Mouse (Mus musculus) liver, embryonic 11.5 days (tissue): ENCODE measurements around the gene Qrfp. TPM values are rescaled to one million over a fixed set of nuclear protein-coding genes. Genes with fewer than 3 reads are reported as not detected.

ENCODE experiments used
- ATAC-seq: fragments of 200-750 bp; cut with Nextera tagmentation; replicated peaks from 2 replicates; pipeline ENCODE4 v1.8.0; 2017; ENCODE audit warnings: moderate number of reproducible peaks, mild to moderate bottlenecking, moderate TSS enrichment, moderate library complexity; ENCODE audit not compliant: low FRiP score
- DNase-seq: peaks from one replicate; pipeline ENCODE4 v3.0.0-alpha.2; 2017; ENCODE audit warnings: low spot score
- H3K27ac ChIP-seq: fragments of 300-500 bp; sonication (generic); 2 replicates; pipeline ENCODE4 v1.5.1; 2014; ENCODE audit warnings: mild to moderate bottlenecking, low read depth, low read length, control low read depth
- H3K27me3 ChIP-seq: fragments of 300-500 bp; sonication (generic); replicated peaks from 2 replicates; pipeline ENCODE4 v1.6.1; 2014; ENCODE audit warnings: low read length, mixed read lengths; ENCODE audit not compliant: control insufficient read depth, insufficient read depth
- H3K36me3 ChIP-seq: fragments of 300-500 bp; sonication (generic); 2 replicates; pipeline ENCODE4 v1.6.1; 2014; ENCODE audit warnings: mild to moderate bottlenecking, low read length, moderate library complexity, mixed read lengths; ENCODE audit not compliant: control insufficient read depth, insufficient read depth
- H3K4me1 ChIP-seq: fragments of 300-500 bp; sonication (generic); replicated peaks from 2 replicates; pipeline ENCODE4 v1.6.1; 2014; ENCODE audit warnings: low read length, mixed read lengths; ENCODE audit not compliant: control insufficient read depth, insufficient read depth
- H3K4me2 ChIP-seq: fragments of 300-500 bp; sonication (generic); 2 replicates; pipeline ENCODE4 v1.6.1; 2014; ENCODE audit warnings: mild to moderate bottlenecking, control low read depth, moderate library complexity
- H3K4me3 ChIP-seq: fragments of 300-500 bp; sonication (generic); 2 replicates; pipeline ENCODE4 v1.5.1; 2014; ENCODE audit warnings: low read depth, low read length, control low read depth
- H3K9ac ChIP-seq: fragments of 300-500 bp; sonication (generic); 2 replicates; pipeline ENCODE4 v1.6.1; 2014; ENCODE audit warnings: low read depth, low read length, control low read depth
- H3K9me3 ChIP-seq: fragments of 300-500 bp; sonication (generic); 2 replicates; pipeline ENCODE4 v1.6.1; 2016; ENCODE audit warnings: low read length, inconsistent platforms, mixed read lengths; ENCODE audit not compliant: control insufficient read depth
- WGBS: fragments of 180-500 bp; shearing (Covaris S2); extraction: QIAGEN DNeasy Blood & Tissue Kit; methylation state at CpG from one replicate; pipeline ENCODE4 v1.1.7; 2014; 5-methylcytosine and 5-hydroxymethylcytosine counted together
- polyA plus RNA-seq: library from polyadenylated mRNA; unstranded; fragments of >200 nt; fragmentation: Nextera tagmentation; extraction: Ambion mirVana; gene quantifications from 2 replicates; pipeline ENCODE4 v1.2.1, GENCODE M21; 2014

Qrfp gene
- polyA plus RNA-seq: 0.08 TPM in 1 of 2 replicates, not detected in the other

DNA sequence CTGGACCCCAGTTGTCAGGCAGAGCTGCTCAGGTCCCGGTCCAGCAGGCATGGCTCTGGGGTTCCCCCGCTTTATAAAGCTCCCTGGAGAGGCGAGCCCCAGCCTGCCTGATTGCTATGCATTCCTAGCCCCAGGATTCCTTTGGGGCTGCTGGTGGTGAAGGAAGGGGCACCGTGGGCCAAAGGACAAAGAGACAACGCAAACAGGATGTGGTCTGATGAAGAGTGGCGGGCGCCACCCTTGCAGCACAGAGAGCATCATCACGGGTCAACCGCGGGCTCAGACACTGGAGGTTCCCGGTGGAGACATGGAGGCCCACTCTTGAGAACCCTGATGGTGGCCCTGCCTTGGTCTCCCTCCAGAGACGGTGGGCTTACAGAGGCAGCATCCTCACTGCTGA is at the start of gene Qrfp:
TSS of gene Qrfp (minus strand) at position 137 of the 400 bp plus-strand sequence.
- Histone ChIP-seq H3K27me3 (peaks cover 3% of the 10 kb centered on the region; the same call in 1 of the 2 replicates), H3K36me3 (no peaks in the 10 kb centered on the region), H3K9me3 (no peaks in the 10 kb centered on the region), H3K4me3 (no peak within 1 kb of the TSS), H3K27ac (no peak within 1 kb of the TSS), H3K4me2 (no peak within 1 kb of the TSS), H3K4me1 (peaks cover 12% of the 10 kb centered on the region), H3K9ac (no peak within 1 kb of the TSS)
- 32% methylated on average over 12 of the region's 12 CpGs for WGBS
- ATAC-seq (no peak), DNase-seq (no peak)

GRCm38 (mm10) chr2:31858500-31858899 is 48.1 kb upstream of the Qrfp start:
- Histone ChIP-seq H3K4me1 (no peaks in the 10 kb centered on the region; the same call in 1 of the 2 replicates), H3K9me3 (no peaks in the 10 kb centered on the region), H3K27me3 (peaks cover 7% of the 10 kb centered on the region), H3K27ac (no peak overlapping the region), H3K36me3 (no peaks in the 10 kb centered on the region), H3K4me3 (no peak overlapping the region), H3K4me2 (no peak overlapping the region), H3K9ac (no peak overlapping the region)
- no peak for DNase-seq
- WGBS: 25% methylated on average over 12 of the region's 12 CpGs
- no peak for ATAC-seq

- WGBS: 79% methylated on average over 6 of the region's 6 CpGs
- DNase-seq: no peak
Measured at GRCm38 (mm10) chr2:31857180-31857579, 46.8 kb upstream of the Qrfp start.

GRCm38 (mm10) chr2:31855991-31856390 is 45.6 kb upstream of the Qrfp start:
- 72% methylated on average over 8 of the region's 8 CpGs for WGBS

More at GRCm38 (mm10) chr2:31857180-31857579, 46.8 kb upstream of the Qrfp start:
- Histone ChIP-seq H3K9me3 (no peaks in the 10 kb centered on the region), H3K36me3 (no peaks in the 10 kb centered on the region), H3K9ac (no peak overlapping the region), H3K27ac (no peak overlapping the region), H3K27me3 (peaks cover 6% of the 10 kb centered on the region), H3K4me2 (no peak overlapping the region), H3K4me1 (no peaks in the 10 kb centered on the region; the same call in 1 of the 2 replicates), H3K4me3 (no peak overlapping the region)
- no peak for ATAC-seq

GRCm38 (mm10) chr2:31850141-31850540 is 39.8 kb upstream of the Qrfp start:
- ATAC-seq (no peak), DNase-seq (no peak)
- no peaks in the 10 kb centered on the region for H3K36me3 ChIP-seq
- WGBS: 62% methylated on average over 12 of the region's 12 CpGs
- H3K9me3 ChIP-seq: no peaks in the 10 kb centered on the region
- no peak overlapping the region for H3K4me3 ChIP-seq
- no peak overlapping the region for H3K9ac ChIP-seq
- H3K27me3 ChIP-seq: peaks cover 30% of the 10 kb centered on the region
- no peak overlapping the region for H3K4me2 ChIP-seq
- H3K27ac ChIP-seq: no peak overlapping the region
- H3K4me1 ChIP-seq: peaks cover 11% of the 10 kb centered on the region

More at GRCm38 (mm10) chr2:31855991-31856390, 45.6 kb upstream of the Qrfp start:
- Histone ChIP-seq H3K27ac (no peak overlapping the region), H3K9ac (no peak overlapping the region), H3K4me3 (no peak overlapping the region), H3K4me1 (no peaks in the 10 kb centered on the region; the same call in none of the 2 replicates), H3K27me3 (peaks cover 6% of the 10 kb centered on the region), H3K9me3 (no peaks in the 10 kb centered on the region), H3K4me2 (no peak overlapping the region), H3K36me3 (no peaks in the 10 kb centered on the region)
- DNase-seq (no peak), ATAC-seq (no peak)

DNA sequence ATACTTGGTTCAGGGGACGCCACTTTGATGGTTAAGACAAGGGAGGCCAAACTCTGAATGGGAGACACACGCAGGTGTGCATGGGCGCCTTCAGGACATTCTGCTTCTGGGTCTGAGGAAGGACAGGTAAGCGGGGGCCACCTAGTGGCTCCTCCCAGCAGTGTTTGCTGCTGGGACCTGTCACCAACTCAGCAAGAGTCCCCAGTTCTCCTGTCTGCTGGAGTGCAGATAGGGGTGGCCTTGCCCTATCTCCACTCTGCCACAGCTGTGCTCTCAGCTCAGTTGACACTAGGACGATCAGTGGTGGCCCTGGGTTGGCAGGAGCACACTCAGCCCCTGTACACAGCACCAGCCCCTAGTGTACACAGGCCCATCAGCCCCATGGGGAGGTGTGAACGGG is 37.5 kb upstream of the Qrfp start:
- Histone ChIP-seq H3K9ac (no peak overlapping the region), H3K27me3 (peaks cover 53% of the 10 kb centered on the region), H3K4me2 (no peak overlapping the region), H3K4me1 (peaks cover 11% of the 10 kb centered on the region), H3K36me3 (no peaks in the 10 kb centered on the region), H3K27ac (no peak overlapping the region), H3K9me3 (no peaks in the 10 kb centered on the region), H3K4me3 (no peak overlapping the region)
- DNase-seq: peak; percentile 46
- 15% methylated on average over 6 of the region's 6 CpGs for WGBS
- ATAC-seq: peak; percentile 84

- Histone ChIP-seq H3K27ac (no peak overlapping the region), H3K27me3 (peaks cover 55% of the 10 kb centered on the region), H3K36me3 (no peaks in the 10 kb centered on the region), H3K9me3 (no peaks in the 10 kb centered on the region), H3K4me3 (peak overlapping the region; percentile 52), H3K4me2 (peak overlapping the region; percentile 85), H3K4me1 (peaks cover 11% of the 10 kb centered on the region), H3K9ac (no peak overlapping the region)
- WGBS: 5% methylated on average over 35 of the region's 35 CpGs
- DNase-seq: no peak
- ATAC-seq: no peak
Measured at GRCm38 (mm10) chr2:31846692-31847660, 36.6 kb upstream of the Qrfp start.

DNA sequence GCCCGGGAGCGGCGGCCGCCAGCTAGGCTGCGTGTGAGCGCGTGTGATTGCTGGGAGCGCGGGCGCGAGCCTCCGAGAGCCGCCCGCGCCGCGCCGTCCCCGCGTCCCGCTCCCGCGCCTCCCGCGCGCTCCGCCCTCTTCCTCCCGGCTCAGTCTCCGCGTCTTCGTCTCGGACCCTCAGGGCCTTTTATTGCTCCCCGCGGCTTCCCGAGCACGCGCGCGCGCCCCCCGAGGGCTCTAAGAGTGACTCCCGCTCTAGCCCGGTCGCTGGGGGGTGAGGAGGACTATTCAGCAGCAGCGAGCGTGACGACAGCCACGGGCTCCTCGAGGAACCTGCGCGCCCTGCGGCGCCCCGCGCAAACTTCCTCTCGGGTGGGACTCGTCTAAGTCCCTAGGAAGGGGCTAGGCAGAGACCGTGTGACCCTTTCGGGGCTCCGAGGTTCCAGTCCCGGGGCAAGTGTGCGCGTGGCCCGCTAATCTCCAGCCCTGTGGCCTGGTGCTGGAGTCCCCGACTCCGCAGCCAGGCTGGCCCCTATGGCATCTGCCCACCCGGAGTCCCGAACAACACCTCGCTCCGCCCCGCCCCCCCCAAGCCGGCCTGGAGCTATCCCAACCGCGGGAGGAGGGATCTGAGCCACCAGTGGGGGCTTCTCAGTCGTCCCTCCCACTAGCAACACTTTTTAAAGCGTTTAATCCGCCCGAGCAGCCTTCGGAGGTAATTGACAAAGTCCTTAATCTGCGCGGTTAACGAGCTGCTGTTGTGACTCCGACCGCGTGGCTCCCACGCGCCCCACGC is 35.7 kb upstream of the Qrfp start, which contains the start of gene Fibcd1:
TSS of gene Fibcd1 (minus strand) at position 110 of the 796 bp plus-strand sequence.
- H3K27ac ChIP-seq: no peak within 1 kb of the TSS
- no peak within 1 kb of the TSS for H3K9ac ChIP-seq
- no peaks in the 10 kb centered on the region for H3K36me3 ChIP-seq
- under 1% methylated on average over 88 of the region's 88 CpGs for WGBS
- H3K27me3 ChIP-seq: peaks cover 55% of the 10 kb centered on the region
- peaks cover 11% of the 10 kb centered on the region; the same call in 1 of the 2 replicates for H3K4me1 ChIP-seq
- H3K4me2 ChIP-seq: peak within 1 kb of the TSS; percentile 85
- H3K9me3 ChIP-seq: no peaks in the 10 kb centered on the region
- no peak for DNase-seq
- H3K4me3 ChIP-seq: peak within 1 kb of the TSS; percentile 52
- ATAC-seq: no peak
